In the genomic region with DNA sequence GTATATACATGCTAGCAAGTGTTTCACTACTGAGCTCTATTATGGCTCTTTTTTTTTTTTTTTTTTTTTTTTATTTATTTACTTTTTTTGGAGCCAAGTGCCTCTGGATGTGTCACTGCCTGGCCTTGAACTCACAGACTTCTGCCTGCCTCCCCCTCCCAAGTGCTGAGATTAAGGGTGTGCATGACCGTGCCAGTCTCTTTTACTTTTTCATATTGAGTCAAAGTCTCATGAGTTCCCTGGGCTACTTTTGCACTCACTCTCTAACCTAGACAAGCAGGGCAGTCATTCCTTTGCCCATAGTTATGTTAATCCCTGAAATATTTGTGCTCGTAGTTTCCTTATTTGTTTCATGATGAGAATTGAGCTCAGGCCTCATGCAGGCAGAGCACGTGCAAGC, we compare ENCODE assay signal across 23 mouse cellular contexts. TPM values are rescaled to one million over a fixed set of nuclear protein-coding genes. Genes with fewer than 3 reads are reported as not detected.
A peak's percentile ranks its signal among the peaks of the same experiment; 100 is the strongest.
DNase-seq lines count a peak whose midpoint lies in the region; ATAC-seq lines count a peak whose summit lies in the region.
"Had no signal": no experiment of that assay in that cellular context is flagged by ENCODE, and none has a peak within 500 bp of the region (broad histone marks: within the 10 kb centered on the region; RNA-seq: fewer than 3 reads in every experiment).

No protein-coding gene starts in this region.

- no peaks in the 10 kb centered on the region for H3K4me1 ChIP-seq in neural tube, embryonic 15.5 days
- H3K4me1 ChIP-seq: embryonic facial prominence, embryonic 10.5 days; embryonic facial prominence, embryonic 12.5 days; forebrain, embryonic 13.5 days; forebrain, embryonic 15.5 days had no signal

- H3K27me3 ChIP-seq in neural tube, embryonic 15.5 days (replicated peaks), result no peaks in the 10 kb centered on the region
- H3K27me3 ChIP-seq: CH12.LX; embryonic facial prominence, embryonic 12.5 days; forebrain, embryonic 13.5 days; forebrain, embryonic 15.5 days; Patski had no signal

- H3K4me2 ChIP-seq in neural tube, embryonic 15.5 days, result no peak overlapping the region
- H3K4me2 ChIP-seq: embryonic facial prominence, embryonic 12.5 days; forebrain, embryonic 13.5 days; forebrain, embryonic 15.5 days had no signal

- no peak overlapping the region for H3K4me3 ChIP-seq in neural tube, embryonic 15.5 days (replicated peaks)
- H3K4me3 ChIP-seq: embryonic facial prominence, embryonic 10.5 days; embryonic facial prominence, embryonic 12.5 days; forebrain, embryonic 13.5 days; forebrain, embryonic 15.5 days had no signal

- no peaks in the 10 kb centered on the region for H3K9me3 ChIP-seq in neural tube, embryonic 15.5 days (replicated peaks)
- H3K9me3 ChIP-seq: embryonic facial prominence, embryonic 10.5 days; embryonic facial prominence, embryonic 12.5 days; forebrain, embryonic 13.5 days; forebrain, embryonic 15.5 days; G1E had no signal

- no peak for ATAC-seq in neural tube, embryonic 15.5 days (ENCODE audit: low FRiP score)
- ATAC-seq: activated CD4-positive, CD25-positive, alpha-beta regulatory T cell, adult 4 months; CD4-positive, CD25-positive, alpha-beta regulatory T cell, adult 4 months; forebrain, embryonic 13.5 days; forebrain, embryonic 15.5 days; forebrain, postnatal 0 days; Patski had no signal

- peak; percentile 43 to 75 for DNase-seq in adrenal gland, adult (ENCODE audit: inconsistent age in 2 of 2, low spot score in 1 of 2)
- DNase-seq in adrenal gland, postnatal 4 days (ENCODE audit: low spot score in 2 of 2), result no peak
- peak; percentile 57 for DNase-seq in heart, adult 11 months
- no peak for DNase-seq in heart, postnatal 36 days
- DNase-seq in adrenal gland, postnatal 14 days, result peak; percentile 52
- DNase-seq in adrenal gland, postnatal 36 days, result peak; percentile 49 to 50
- DNase-seq in cerebellum, adult 8-10 months, result no peak
- DNase-seq: cerebellum, adult 11 months; cerebellum, adult 18-20 months; cerebellum, adult 9-10 months; cerebellum, postnatal 10 days; cerebellum, postnatal 25 days; forebrain, postnatal 0 days had no signal

- H3K36me3 ChIP-seq in neural tube, embryonic 15.5 days, result peaks cover 92% of the 10 kb centered on the region

- H3K27ac ChIP-seq in neural tube, embryonic 15.5 days (replicated peaks), result no peak overlapping the region
- H3K27ac ChIP-seq: embryonic facial prominence, embryonic 10.5 days; embryonic facial prominence, embryonic 12.5 days; forebrain, embryonic 13.5 days; forebrain, embryonic 15.5 days had no signal

- intact Hi-C loops in heart, postnatal 36 days (cut with DNase I), result no loop called here

- WGBS in neural tube, embryonic 15.5 days, result 91% methylated on average over 3 of the region's 3 CpGs

- H3K9ac ChIP-seq in neural tube, embryonic 15.5 days (replicated peaks), result no peak overlapping the region
- H3K9ac ChIP-seq: embryonic facial prominence, embryonic 12.5 days; forebrain, embryonic 13.5 days; forebrain, embryonic 15.5 days; forebrain, postnatal 0 days had no signal

RNA-seq across cellular contexts. Expression of a gene that starts 12.2 kb away (rescaled TPM):
- 10 to 100 TPM; 20.1 to 22.9 TPM for total RNA-seq in adrenal gland, postnatal 4 days (2021)
- total RNA-seq in heart, postnatal 36 days (2021), result 1 to 10 TPM; 6.2 to 7.2 TPM
- 15.9 and 19.5 TPM in 2 replicates for total RNA-seq in adrenal gland, postnatal 14 days (2021)
- total RNA-seq in adrenal gland, postnatal 36 days (2021), result 10 to 100 TPM; 19.1 to 31.5 TPM
- 27.8 and 28.9 TPM in 2 replicates for polyA plus RNA-seq in neural tube, embryonic 15.5 days (2015; fragmentation: Nextera tagmentation; extraction: Ambion mirVana)

RNA-seq across cellular contexts. Expression of a gene that starts 12.6 kb away (rescaled TPM):
- total RNA-seq in adrenal gland, postnatal 4 days (2021), result 10 to 100 TPM; 54.3 to 63.7 TPM
- total RNA-seq in heart, postnatal 36 days (2021), result 1 to 10 TPM; 2.2 to 2.5 TPM
- total RNA-seq in adrenal gland, postnatal 14 days (2021), result 31.8 and 32.4 TPM in 2 replicates
- total RNA-seq in adrenal gland, postnatal 36 days (2021), result 10 to 100 TPM; 12.4 to 12.8 TPM
- polyA plus RNA-seq in neural tube, embryonic 15.5 days (2015; fragmentation: Nextera tagmentation; extraction: Ambion mirVana), result 23.9 and 48.7 TPM in 2 replicates

RNA-seq across cellular contexts. Expression of a gene that starts 20.6 kb away (rescaled TPM):
- total RNA-seq in adrenal gland, postnatal 4 days (2021), result 10 to 100 TPM; 52.0 to 58.2 TPM
- total RNA-seq in heart, postnatal 36 days (2021), result 10 to 100 TPM; 26.7 to 29.0 TPM
- total RNA-seq in adrenal gland, postnatal 14 days (2021), result 38.5 and 47.5 TPM in 2 replicates
- 10 to 100 TPM; 43.1 to 58.6 TPM for total RNA-seq in adrenal gland, postnatal 36 days (2021)
- polyA plus RNA-seq in neural tube, embryonic 15.5 days (2015; fragmentation: Nextera tagmentation; extraction: Ambion mirVana), result 65.6 and 68.2 TPM in 2 replicates

RNA-seq across cellular contexts. Expression of a gene that starts 35.5 kb away (rescaled TPM):
- total RNA-seq in adrenal gland, postnatal 4 days (2021), result 1 to 10 TPM; 3.2 to 4.5 TPM
- total RNA-seq in heart, postnatal 36 days (2021), result under 1 TPM; 0.14 to 0.53 TPM
- 0.83 and 1.0 TPM in 2 replicates for total RNA-seq in adrenal gland, postnatal 14 days (2021)
- under 1 TPM; 0.59 to 0.83 TPM for total RNA-seq in adrenal gland, postnatal 36 days (2021)
- 2.0 and 2.4 TPM in 2 replicates for polyA plus RNA-seq in neural tube, embryonic 15.5 days (2015; fragmentation: Nextera tagmentation; extraction: Ambion mirVana)

RNA-seq across cellular contexts. Expression of a gene that starts 42.6 kb away (rescaled TPM):
- total RNA-seq in adrenal gland, postnatal 4 days (2021), result 10 to 100 TPM; 15.8 to 20.5 TPM
- 1 to 10 TPM; 3.8 to 7.0 TPM for total RNA-seq in heart, postnatal 36 days (2021)
- 6.6 and 10.3 TPM in 2 replicates for total RNA-seq in adrenal gland, postnatal 14 days (2021)
- 10 to 100 TPM in 1 of 2 experiments, 1 to 10 TPM in 1; 8.9 to 12.0 TPM for total RNA-seq in adrenal gland, postnatal 36 days (2021)
- polyA plus RNA-seq in neural tube, embryonic 15.5 days (2015; fragmentation: Nextera tagmentation; extraction: Ambion mirVana), result 11.6 and 14.6 TPM in 2 replicates

Comparison
In these comparisons a context has a peak if more than half of its experiments do, and no peak if none do; other contexts are left out.
1. DNase-seq: peak in adrenal gland, adult (2 of 2), heart, adult 11 months (single experiment), adrenal gland, postnatal 14 days (single experiment) and adrenal gland, postnatal 36 days (2 of 2); none in adrenal gland, postnatal 4 days (0 of 2), heart, postnatal 36 days (0 of 2) and cerebellum, adult 8-10 months (single experiment).